Mouse (Mus musculus) embryonic facial prominence, embryonic 13.5 days (tissue): ENCODE measurements around the gene Ric1. TPM values are rescaled to one million over a fixed set of nuclear protein-coding genes. Genes with fewer than 3 reads are reported as not detected.

Experiments
- ATAC-seq: fragments of 200-750 bp; cut with Nextera tagmentation; 2 replicates; pipeline ENCODE4 v1.8.0; 2017; ENCODE audit warnings: low read depth; ENCODE audit not compliant: insufficient number of reproducible peaks, insufficient read depth, low FRiP score, low TSS enrichment
- H3K27ac ChIP-seq: fragments of 300-500 bp; sonication (generic); 2 replicates; pipeline ENCODE4 v1.5.1; 2015; ENCODE audit warnings: moderate library complexity, mild to moderate bottlenecking, inconsistent platforms
- H3K27me3 ChIP-seq: fragments of 300-500 bp; sonication (generic); 2 replicates; pipeline ENCODE4 v1.6.1; 2015; ENCODE audit warnings: mild to moderate bottlenecking, inconsistent platforms
- H3K36me3 ChIP-seq: fragments of 300-500 bp; sonication (generic); 2 replicates; pipeline ENCODE4 v1.6.1; 2015; ENCODE audit warnings: mild to moderate bottlenecking, inconsistent platforms
- H3K4me1 ChIP-seq: fragments of 300-500 bp; sonication (generic); 2 replicates; pipeline ENCODE4 v1.6.1; 2015; ENCODE audit warnings: inconsistent platforms
- H3K4me2 ChIP-seq: fragments of 300-500 bp; sonication (generic); 2 replicates; pipeline ENCODE4 v1.6.1; 2015; ENCODE audit warnings: moderate library complexity, mild to moderate bottlenecking, inconsistent platforms
- H3K4me3 ChIP-seq: fragments of 300-500 bp; sonication (generic); 2 replicates; pipeline ENCODE4 v1.5.1; 2015; ENCODE audit warnings: mild to moderate bottlenecking, inconsistent platforms
- H3K9ac ChIP-seq: fragments of 300-500 bp; sonication (generic); 2 replicates; pipeline ENCODE4 v1.6.1; 2015; ENCODE audit warnings: mild to moderate bottlenecking, inconsistent platforms
- H3K9me3 ChIP-seq: fragments of 300-500 bp; sonication (generic); 2 replicates; pipeline ENCODE4 v1.6.1; 2016; ENCODE audit warnings: inconsistent platforms
- WGBS: fragments of 180-500 bp; shearing (Covaris S2); methylation state at CpG from one replicate; pipeline ENCODE4 v1.1.7; 2015; ENCODE audit warnings: mixed read lengths; 5-methylcytosine and 5-hydroxymethylcytosine counted together
- polyA plus RNA-seq: library from polyadenylated mRNA; unstranded; fragments of >200 nt; fragmentation: Nextera tagmentation; extraction: Ambion mirVana; gene quantifications from 2 replicates; pipeline ENCODE4 v1.2.1, GENCODE M21; 2015

Ric1 gene
- polyA plus RNA-seq, 1 experiment from 2014 or later: 29.6 TPM

DNA sequence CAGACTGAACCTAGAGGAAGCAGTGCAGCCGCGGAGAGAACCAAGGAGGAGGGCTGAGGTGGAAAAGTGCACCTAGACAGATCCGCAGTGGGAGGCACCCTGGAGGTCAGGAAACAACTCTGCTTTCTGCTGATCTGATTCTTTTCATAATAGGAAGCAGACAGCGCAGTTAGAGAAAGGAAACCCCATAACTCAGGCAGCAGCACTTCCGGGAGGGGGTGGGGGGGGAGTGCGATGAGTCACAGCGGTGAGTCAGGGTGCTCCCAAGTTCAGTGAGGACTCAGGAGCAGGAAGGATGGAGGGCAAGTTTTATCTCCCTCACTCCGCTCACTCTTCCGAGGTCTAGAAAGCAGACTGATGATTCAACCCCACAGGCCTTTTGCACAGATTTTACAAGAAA, 119.0 kb downstream of the Ric1 start:
- Histone ChIP-seq H3K27ac (peak overlapping the region; percentile 57), H3K9me3 (peaks cover 3% of the 10 kb centered on the region; the same call in 1 of the 2 replicates), H3K4me1 (peaks cover 20% of the 10 kb centered on the region), H3K27me3 (no peaks in the 10 kb centered on the region), H3K4me2 (peak overlapping the region; percentile 46), H3K9ac (no peak overlapping the region), H3K36me3 (peaks cover 23% of the 10 kb centered on the region), H3K4me3 (peak overlapping the region; percentile 6; the same call in 1 of the 2 replicates)
- peak; percentile 71; the same call in 1 of the 2 replicates for ATAC-seq
- WGBS: 26% methylated on average over 9 of the region's 9 CpGs

DNA sequence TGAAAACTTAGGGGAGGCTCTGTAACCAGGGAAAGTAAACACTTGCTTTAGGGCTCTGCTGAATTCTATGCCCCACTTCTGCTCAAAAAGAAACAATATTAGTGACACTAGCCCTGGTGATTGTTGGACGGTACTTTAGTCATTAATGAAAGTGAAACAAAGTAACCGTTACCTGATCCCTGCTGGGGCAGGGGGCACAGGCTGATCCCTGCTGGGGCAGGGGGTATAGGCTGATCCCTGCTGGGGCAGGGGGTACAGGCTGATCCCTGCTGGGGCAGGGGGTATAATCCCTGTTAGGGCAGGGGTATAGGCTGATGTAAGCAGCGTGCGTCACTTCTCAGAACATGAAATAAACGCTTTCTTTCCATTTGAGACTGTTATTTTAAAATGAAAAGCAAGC, 119.4 kb downstream of the Ric1 start:
- Histone ChIP-seq H3K36me3 (peaks cover 23% of the 10 kb centered on the region), H3K4me2 (peak overlapping the region; percentile 46), H3K27ac (peak overlapping the region; percentile 57; the same call in 1 of the 2 replicates), H3K4me3 (no peak overlapping the region; the same call in 1 of the 2 replicates), H3K9me3 (peaks cover 3% of the 10 kb centered on the region; the same call in 1 of the 2 replicates), H3K9ac (no peak overlapping the region), H3K27me3 (no peaks in the 10 kb centered on the region), H3K4me1 (peaks cover 20% of the 10 kb centered on the region)
- WGBS: 50% methylated on average over 5 of the region's 5 CpGs
- no peak for ATAC-seq

DNA sequence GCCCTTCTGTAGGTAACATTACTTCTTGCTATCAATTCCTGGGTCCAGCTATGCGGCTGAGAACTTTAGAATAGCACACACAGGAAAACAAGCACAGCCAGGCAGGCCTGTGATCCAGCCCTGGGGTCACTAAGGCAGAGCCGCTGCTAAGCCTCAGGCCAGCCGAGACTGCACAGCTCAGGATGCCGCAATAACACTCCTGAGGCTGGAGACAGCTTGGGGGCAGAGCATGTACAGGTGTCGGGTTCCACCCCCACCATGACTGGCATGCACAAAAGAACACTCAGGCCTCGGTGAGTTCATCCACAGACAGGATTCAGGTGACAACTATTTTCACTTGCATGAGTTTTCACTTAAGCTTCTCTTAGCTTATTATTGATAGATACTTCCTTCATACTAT, 120.1 kb downstream of the Ric1 start:
- Histone ChIP-seq H3K4me2 (no peak overlapping the region), H3K27ac (no peak overlapping the region), H3K27me3 (no peaks in the 10 kb centered on the region), H3K36me3 (peaks cover 16% of the 10 kb centered on the region), H3K4me3 (no peak overlapping the region), H3K9me3 (peaks cover 3% of the 10 kb centered on the region; the same call in 1 of the 2 replicates), H3K4me1 (peaks cover 26% of the 10 kb centered on the region), H3K9ac (no peak overlapping the region)
- WGBS: 19% methylated on average over 6 of the region's 6 CpGs
- no peak for ATAC-seq

DNA sequence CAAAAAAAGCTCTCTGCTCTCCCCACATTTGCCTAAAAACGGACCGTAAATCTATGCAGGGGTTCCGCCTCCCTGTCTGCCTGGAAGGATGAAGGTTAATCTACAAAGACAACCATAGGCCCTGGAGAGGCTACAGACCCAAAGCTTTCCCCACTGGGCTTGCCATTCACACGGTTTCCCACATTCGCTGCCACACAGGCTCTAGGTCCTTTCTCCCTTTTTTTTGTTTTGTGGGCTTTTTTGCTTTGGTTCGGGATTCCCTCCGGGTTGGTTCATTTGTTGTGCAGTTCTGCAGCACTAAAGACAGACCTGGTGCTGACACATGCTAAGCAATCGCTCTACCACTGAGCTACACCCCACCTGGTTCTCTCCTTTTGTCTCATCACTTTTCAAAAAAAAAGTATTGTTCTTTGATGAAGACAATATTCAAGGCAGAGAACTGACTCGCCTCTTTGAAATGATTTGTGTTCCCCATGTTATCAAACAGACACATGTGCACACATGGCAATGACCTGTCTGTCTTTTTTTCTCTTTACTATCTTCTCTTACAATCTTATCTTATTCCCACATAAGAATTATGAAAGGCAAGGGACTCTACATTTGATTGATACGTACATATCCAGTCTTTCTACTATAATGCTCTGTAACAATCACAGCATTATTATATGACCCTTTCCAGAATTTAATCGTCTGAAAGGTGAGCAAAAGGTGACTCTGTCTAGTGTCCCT, 121.3 kb downstream of the Ric1 start:
- Histone ChIP-seq H3K4me1 (peaks cover 26% of the 10 kb centered on the region), H3K4me3 (no peak overlapping the region), H3K9ac (no peak overlapping the region), H3K27me3 (no peaks in the 10 kb centered on the region), H3K27ac (no peak overlapping the region), H3K36me3 (peaks cover 12% of the 10 kb centered on the region), H3K4me2 (no peak overlapping the region), H3K9me3 (peaks cover 3% of the 10 kb centered on the region; the same call in 1 of the 2 replicates)
- 80% methylated on average over 11 of the region's 11 CpGs for WGBS
- ATAC-seq: no peak

DNA sequence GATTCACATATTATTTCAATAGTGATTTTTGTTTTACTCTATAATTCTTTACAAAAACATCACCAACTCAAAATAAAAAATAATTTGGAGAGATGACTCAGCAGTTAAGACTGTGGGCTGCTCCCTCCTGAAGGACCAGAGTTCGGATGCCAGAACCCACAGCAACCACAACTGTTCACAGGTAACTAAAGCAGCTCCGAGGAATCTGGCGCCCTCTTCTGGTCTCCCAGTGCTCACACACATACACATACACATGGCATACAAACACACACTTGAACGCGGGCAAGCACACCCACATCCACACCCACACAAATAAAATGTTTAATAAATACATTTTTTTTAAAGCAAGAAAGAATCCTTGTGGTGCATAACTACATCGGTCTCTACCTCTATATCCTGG, 122.7 kb downstream of the Ric1 start:
- peaks cover 28% of the 10 kb centered on the region for H3K4me1 ChIP-seq
- 95% methylated on average over 6 of the region's 6 CpGs for WGBS
- H3K27ac ChIP-seq: no peak overlapping the region
- H3K4me2 ChIP-seq: no peak overlapping the region
- H3K27me3 ChIP-seq: no peaks in the 10 kb centered on the region
- ATAC-seq: no peak
- H3K4me3 ChIP-seq: no peak overlapping the region
- H3K9ac ChIP-seq: no peak overlapping the region
- H3K36me3 ChIP-seq: peaks cover 12% of the 10 kb centered on the region
- H3K9me3 ChIP-seq: peaks cover 3% of the 10 kb centered on the region; the same call in 1 of the 2 replicates

DNA sequence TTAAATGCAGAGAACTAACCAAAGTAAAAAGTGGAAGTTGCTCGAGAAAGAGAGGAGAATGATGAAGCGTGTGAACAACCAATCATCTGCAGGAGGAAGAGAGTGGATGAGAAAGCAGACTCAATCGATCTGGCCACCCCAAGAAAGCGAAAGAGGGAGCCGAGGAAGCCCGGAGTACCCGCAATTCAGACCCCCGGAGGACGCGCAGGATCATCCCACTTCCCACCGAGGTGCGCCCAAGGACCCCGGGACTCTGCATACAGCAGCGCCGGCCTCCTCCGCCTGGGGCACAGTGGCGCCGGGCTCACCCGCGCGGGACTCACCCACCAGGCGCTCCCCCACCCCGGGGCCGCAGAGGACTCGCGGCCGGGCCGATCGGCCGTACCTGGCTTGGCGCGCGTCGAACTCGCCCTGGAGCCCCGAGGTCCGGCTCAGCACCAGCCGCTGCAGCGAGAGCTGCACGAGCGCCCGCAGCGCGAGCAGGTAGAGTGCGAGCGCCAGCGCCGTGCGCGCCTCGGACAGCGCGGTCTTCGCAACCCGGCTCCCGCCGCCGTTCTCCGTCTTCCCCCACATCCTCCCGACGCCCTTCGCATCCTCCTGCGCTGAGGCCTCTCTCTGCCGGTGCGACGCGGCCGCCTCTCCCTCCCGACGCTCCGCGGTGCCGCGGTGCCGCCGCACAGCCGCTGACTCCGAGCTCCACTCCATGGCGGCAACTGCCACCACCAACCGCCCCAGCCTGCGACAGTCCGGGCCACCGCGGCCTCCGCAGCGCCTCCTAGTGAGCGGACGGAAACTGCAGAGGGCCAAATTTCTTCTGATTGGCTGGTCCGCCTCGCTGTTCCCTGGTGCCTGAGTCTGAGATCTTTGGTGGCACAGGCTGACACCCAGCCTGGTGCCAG, 125.8 kb downstream of the Ric1 start, which contains the start of gene Ermp1:
Ermp1 (minus strand) TSS at position 765 of the 899 bp plus-strand sequence.
- WGBS: under 1% methylated on average over 90 of the region's 90 CpGs
- Histone ChIP-seq H3K36me3 (peaks cover 12% of the 10 kb centered on the region), H3K27me3 (no peaks in the 10 kb centered on the region), H3K4me3 (peak within 1 kb of the TSS; percentile 86), H3K9me3 (peaks cover 3% of the 10 kb centered on the region; the same call in 1 of the 2 replicates), H3K9ac (peak within 1 kb of the TSS; percentile 86), H3K4me2 (peak within 1 kb of the TSS; percentile 60), H3K27ac (peak within 1 kb of the TSS; percentile 92), H3K4me1 (peaks cover 9% of the 10 kb centered on the region)
- peak; percentile 86 for ATAC-seq

DNA sequence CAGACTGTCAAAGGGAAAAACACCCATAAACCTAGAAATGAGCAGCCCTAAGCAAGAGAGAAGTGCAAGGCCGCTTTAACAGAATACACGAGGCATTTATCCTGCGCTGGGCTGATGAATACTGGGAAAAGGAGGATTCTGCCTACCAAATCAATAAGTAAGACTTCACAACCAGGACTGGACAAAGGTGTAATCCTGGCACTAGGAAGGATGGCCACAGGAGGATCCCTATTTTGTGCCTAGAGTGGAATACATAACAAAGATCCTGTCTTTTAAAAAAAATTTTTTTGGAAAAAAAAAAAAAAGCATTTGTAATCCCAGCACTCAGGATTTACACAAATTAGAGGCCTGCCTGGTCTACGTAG, 126.5 kb downstream of the Ric1 start:
- Histone ChIP-seq H3K9ac (no peak overlapping the region; the same call in 1 of the 2 replicates), H3K4me1 (peaks cover 12% of the 10 kb centered on the region), H3K27me3 (no peaks in the 10 kb centered on the region), H3K4me2 (peak overlapping the region; percentile 60), H3K36me3 (peaks cover 9% of the 10 kb centered on the region), H3K9me3 (peaks cover 3% of the 10 kb centered on the region; the same call in 1 of the 2 replicates), H3K4me3 (peak overlapping the region; percentile 86), H3K27ac (no peak overlapping the region)
- no peak for ATAC-seq
- WGBS: 33% methylated on average over 4 of the region's 4 CpGs

DNA sequence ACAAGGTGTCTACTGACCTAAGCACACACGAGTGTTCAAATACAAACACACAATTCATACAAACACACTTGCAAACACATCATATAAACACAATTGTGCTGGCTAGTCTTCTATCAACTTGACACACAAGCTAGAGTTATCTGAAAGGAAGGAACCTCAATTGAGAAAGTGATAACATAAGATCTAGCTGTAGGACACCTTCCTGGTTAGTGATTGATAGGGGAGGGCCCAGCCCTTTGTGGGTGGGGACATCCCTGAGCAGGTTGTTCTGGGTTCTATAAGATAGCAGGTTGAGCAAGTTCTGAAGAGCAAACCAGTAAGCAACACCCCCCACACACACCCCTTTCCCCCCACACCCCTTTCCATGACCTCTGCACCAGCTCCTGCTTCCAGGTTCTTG, 127.6 kb downstream of the Ric1 start:
- Histone ChIP-seq H3K9ac (no peak overlapping the region), H3K36me3 (peaks cover 8% of the 10 kb centered on the region), H3K27me3 (no peaks in the 10 kb centered on the region), H3K4me1 (peaks cover 16% of the 10 kb centered on the region), H3K4me2 (no peak overlapping the region), H3K9me3 (peaks cover 3% of the 10 kb centered on the region; the same call in 1 of the 2 replicates), H3K27ac (no peak overlapping the region), H3K4me3 (no peak overlapping the region)
- ATAC-seq: no peak
- WGBS: 76% methylated on average over 1 of the region's 1 CpGs

DNA sequence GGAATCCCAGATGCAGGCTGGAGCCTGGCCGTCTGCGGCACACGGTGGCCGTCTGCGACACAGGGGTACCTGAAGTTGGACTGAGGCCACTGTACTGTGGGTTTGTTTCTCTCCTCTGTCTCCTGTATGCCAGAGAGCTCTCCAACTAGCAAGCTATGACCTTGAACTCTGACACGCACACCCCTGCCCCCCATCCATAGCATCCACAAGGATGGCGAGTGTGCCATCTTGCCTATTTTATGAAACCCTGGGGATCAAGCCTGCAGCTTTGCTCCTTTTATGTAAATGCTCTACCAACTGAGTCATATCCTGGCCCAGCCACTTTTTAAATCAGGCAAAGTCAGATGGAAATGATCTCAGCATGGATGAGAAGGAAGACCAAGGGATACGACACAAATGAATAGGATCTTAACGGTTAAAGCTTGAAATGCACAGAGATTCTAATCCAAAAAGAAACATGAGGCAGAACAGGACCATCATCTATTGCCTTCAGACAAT, 131.7 kb downstream of the Ric1 start:
- no peak overlapping the region for H3K4me2 ChIP-seq
- no peaks in the 10 kb centered on the region for H3K9me3 ChIP-seq
- H3K9ac ChIP-seq: no peak overlapping the region
- H3K4me1 ChIP-seq: peaks cover 11% of the 10 kb centered on the region; the same call in 1 of the 2 replicates
- no peak overlapping the region for H3K4me3 ChIP-seq
- no peak overlapping the region for H3K27ac ChIP-seq
- ATAC-seq: no peak
- 58% methylated on average over 9 of the region's 9 CpGs for WGBS
- H3K27me3 ChIP-seq: no peaks in the 10 kb centered on the region
- H3K36me3 ChIP-seq: no peaks in the 10 kb centered on the region

DNA sequence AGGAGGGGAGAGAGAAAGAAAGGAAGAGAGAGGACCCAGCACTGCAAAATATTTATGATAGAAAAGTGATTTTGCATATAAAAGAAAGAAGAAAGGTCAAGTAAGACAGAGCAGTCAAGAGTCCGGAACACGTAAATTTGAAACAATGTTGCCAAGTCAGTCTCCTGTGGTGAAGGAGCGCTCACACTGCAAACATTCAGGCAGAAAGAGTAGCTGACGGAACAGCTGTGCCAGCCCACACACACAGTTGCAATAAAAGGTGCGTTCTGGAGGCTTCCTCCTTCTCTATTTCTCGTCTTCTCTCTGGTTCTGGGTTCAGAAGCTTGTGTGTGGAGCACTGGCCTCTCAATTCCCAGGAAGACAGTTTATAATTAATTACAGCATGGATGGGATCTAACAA, 133.1 kb downstream of the Ric1 start:
- Histone ChIP-seq H3K9ac (no peak overlapping the region), H3K4me1 (peaks cover 11% of the 10 kb centered on the region; the same call in 1 of the 2 replicates), H3K36me3 (no peaks in the 10 kb centered on the region), H3K4me2 (no peak overlapping the region), H3K9me3 (no peaks in the 10 kb centered on the region), H3K27me3 (no peaks in the 10 kb centered on the region), H3K27ac (0 out of 2 replicates have a peak overlapping the region, but pooled peaks have one; percentile 34), H3K4me3 (no peak overlapping the region)
- 58% methylated on average over 6 of the region's 6 CpGs for whole genome bisulfite sequencing
- no peak for ATAC-seq

DNA sequence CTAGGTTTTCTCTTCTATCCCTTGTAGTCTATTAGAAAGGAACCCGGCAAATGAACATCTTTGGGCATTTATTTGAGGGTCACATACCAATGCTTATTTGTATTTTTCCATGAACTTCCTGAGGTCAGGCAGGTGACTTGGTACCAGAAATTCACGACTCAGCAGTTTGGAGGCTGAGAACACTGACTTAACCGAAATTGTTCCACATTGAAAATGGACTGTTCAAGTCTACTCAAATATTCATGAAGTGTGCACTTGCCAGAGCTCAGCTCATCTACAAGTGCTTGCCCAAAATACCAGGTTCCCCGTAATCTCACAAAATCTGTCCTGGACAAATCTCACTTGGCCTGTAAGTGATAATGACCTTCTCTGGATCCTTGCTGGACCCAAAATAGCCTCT, 133.9 kb downstream of the Ric1 start:
- no peak overlapping the region for H3K4me3 ChIP-seq
- no peaks in the 10 kb centered on the region for H3K27me3 ChIP-seq
- WGBS: 78% methylated on average over 4 of the region's 4 CpGs
- H3K4me1 ChIP-seq: peaks cover 11% of the 10 kb centered on the region; the same call in 1 of the 2 replicates
- ATAC-seq: no peak
- H3K27ac ChIP-seq: no peak overlapping the region
- H3K4me2 ChIP-seq: no peak overlapping the region
- no peaks in the 10 kb centered on the region for H3K36me3 ChIP-seq
- H3K9me3 ChIP-seq: no peaks in the 10 kb centered on the region
- H3K9ac ChIP-seq: no peak overlapping the region
